Mouse (Mus musculus) embryonic facial prominence, embryonic 15.5 days (tissue): ENCODE measurements around the gene Birc7. TPM values are rescaled to one million over a fixed set of nuclear protein-coding genes. Genes with fewer than 3 reads are reported as not detected.

Experiments used
- ATAC-seq: fragments of 200-750 bp; cut with Nextera tagmentation; 2 replicates; pipeline ENCODE4 v1.8.0; 2017; ENCODE audit warnings: low read depth, moderate TSS enrichment; ENCODE audit not compliant: insufficient number of reproducible peaks, low FRiP score, low TSS enrichment
- H3K27ac ChIP-seq: fragments of 300-500 bp; sonication (generic); replicated peaks from 2 replicates; pipeline ENCODE4 v1.5.1; 2015; ENCODE audit warnings: mild to moderate bottlenecking, inconsistent platforms
- H3K27me3 ChIP-seq: fragments of 300-500 bp; sonication (generic); 2 replicates; pipeline ENCODE4 v1.6.1; 2015; ENCODE audit warnings: inconsistent platforms
- H3K36me3 ChIP-seq: fragments of 300-500 bp; sonication (generic); 2 replicates; pipeline ENCODE4 v1.6.1; 2015; ENCODE audit warnings: mild to moderate bottlenecking, inconsistent platforms
- H3K4me1 ChIP-seq: fragments of 300-500 bp; sonication (generic); 2 replicates; pipeline ENCODE4 v1.6.1; 2015; ENCODE audit warnings: inconsistent platforms
- H3K4me2 ChIP-seq: fragments of 300-500 bp; sonication (generic); replicated peaks from 2 replicates; pipeline ENCODE4 v1.6.1; 2015; ENCODE audit warnings: mild to moderate bottlenecking, inconsistent platforms
- H3K4me3 ChIP-seq: fragments of 300-500 bp; sonication (generic); replicated peaks from 2 replicates; pipeline ENCODE4 v1.5.1; 2015; ENCODE audit warnings: mild to moderate bottlenecking, inconsistent platforms
- H3K9ac ChIP-seq: fragments of 300-500 bp; sonication (generic); 2 replicates; pipeline ENCODE4 v1.6.1; 2015; ENCODE audit warnings: inconsistent platforms
- H3K9me3 ChIP-seq: fragments of 300-500 bp; sonication (generic); replicated peaks from 2 replicates; pipeline ENCODE4 v1.6.1; 2016; ENCODE audit warnings: inconsistent platforms
- WGBS: fragments of 180-500 bp; shearing (Covaris S2); methylation state at CpG from one replicate; pipeline ENCODE4 v1.1.7; 2015; 5-methylcytosine and 5-hydroxymethylcytosine counted together
- polyA plus RNA-seq: library from polyadenylated mRNA; unstranded; fragments of >200 nt; fragmentation: Nextera tagmentation; extraction: Ambion mirVana; gene quantifications from 2 replicates; pipeline ENCODE4 v1.2.1, GENCODE M21; 2015

Gene Birc7
- polyA plus RNA-seq: not detected in 2 replicates

GRCm38 (mm10) chr2:180928723-180929122 is at the start of gene Birc7:
Birc7 (plus strand) TSS chr2:180929023.
- WGBS: 59% methylated on average over 4 of the region's 4 CpGs
- Histone ChIP-seq H3K9me3 (no peaks in the 10 kb centered on the region), H3K4me1 (no peaks in the 10 kb centered on the region), H3K27me3 (no peaks in the 10 kb centered on the region), H3K4me2 (no peak within 1 kb of the TSS), H3K27ac (no peak within 1 kb of the TSS), H3K36me3 (no peaks in the 10 kb centered on the region), H3K9ac (no peak within 1 kb of the TSS), H3K4me3 (no peak within 1 kb of the TSS)
- no peak for ATAC-seq

DNA sequence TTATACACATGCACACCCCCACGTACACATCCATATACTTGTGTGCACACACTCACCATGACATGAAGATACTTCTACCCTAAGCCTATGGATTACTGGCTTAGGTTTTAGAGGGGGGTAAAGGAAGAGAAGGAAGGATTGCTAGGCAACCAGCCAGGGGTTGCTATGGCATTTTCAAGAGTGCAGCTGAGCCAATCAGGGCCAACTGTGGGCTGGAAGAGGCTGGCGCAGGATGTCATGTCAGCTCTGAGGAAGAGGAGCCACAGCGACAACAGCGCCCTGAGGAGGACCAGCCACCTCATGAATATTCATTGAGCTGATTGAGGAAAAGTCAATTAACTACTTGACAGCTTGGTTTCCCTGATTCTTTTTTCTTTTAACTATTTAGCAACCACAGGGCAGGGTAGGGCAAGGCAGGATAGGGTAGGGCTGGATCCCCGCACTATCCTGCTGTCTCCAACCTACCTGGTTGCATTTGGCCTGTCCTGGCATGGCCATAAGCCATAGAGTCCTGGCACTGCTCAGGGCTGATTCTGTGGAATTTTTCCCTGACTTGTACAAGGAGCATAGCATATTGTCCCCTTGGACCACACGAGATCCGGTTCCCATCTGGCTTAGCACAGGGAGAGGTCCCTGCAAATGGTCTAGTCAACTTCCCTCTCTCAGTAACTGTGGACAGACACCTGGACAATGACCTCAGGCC is 49.3 kb upstream of the Birc7 start:
- Histone ChIP-seq H3K4me1 (no peaks in the 10 kb centered on the region), H3K4me2 (no peak overlapping the region), H3K9me3 (no peaks in the 10 kb centered on the region), H3K4me3 (no peak overlapping the region), H3K27ac (no peak overlapping the region), H3K9ac (no peak overlapping the region), H3K36me3 (no peaks in the 10 kb centered on the region), H3K27me3 (no peaks in the 10 kb centered on the region)
- no peak for ATAC-seq
- WGBS: 54% methylated on average over 7 of the region's 7 CpGs

DNA sequence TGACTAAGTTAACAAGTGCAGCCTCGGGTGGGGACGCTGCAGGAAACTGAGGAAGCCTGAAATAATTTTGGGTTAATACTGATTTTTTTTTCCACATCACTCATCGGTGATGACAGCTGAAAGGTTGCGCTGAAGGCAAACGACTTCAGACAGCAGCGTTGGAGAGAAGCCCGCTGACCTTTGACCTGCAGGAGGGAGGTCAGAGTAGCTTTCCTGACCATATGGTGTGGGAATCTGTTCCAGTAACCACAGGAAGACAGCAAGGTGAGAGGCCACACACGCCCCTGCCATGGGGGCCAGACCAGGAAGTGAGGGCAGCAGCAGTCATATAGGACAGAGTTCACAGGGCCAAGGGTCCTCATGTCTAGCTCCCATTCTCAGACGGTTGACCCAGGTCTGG is 47.5 kb upstream of the Birc7 start:
- H3K9ac ChIP-seq: no peak overlapping the region
- no peaks in the 10 kb centered on the region for H3K4me1 ChIP-seq
- no peak overlapping the region for H3K27ac ChIP-seq
- no peak overlapping the region for H3K4me2 ChIP-seq
- no peaks in the 10 kb centered on the region for H3K36me3 ChIP-seq
- no peaks in the 10 kb centered on the region for H3K9me3 ChIP-seq
- peaks cover 6% of the 10 kb centered on the region; the same call in 1 of the 2 replicates for H3K27me3 ChIP-seq
- WGBS: 48% methylated on average over 9 of the region's 9 CpGs
- no peak overlapping the region for H3K4me3 ChIP-seq
- ATAC-seq: no peak

- Histone ChIP-seq H3K36me3 (no peaks in the 10 kb centered on the region), H3K27ac (no peak overlapping the region), H3K4me1 (no peaks in the 10 kb centered on the region), H3K27me3 (peaks cover 41% of the 10 kb centered on the region), H3K4me3 (no peak overlapping the region), H3K4me2 (no peak overlapping the region), H3K9ac (no peak overlapping the region), H3K9me3 (no peaks in the 10 kb centered on the region)
- ATAC-seq: no peak
- WGBS: 64% methylated on average over 5 of the region's 5 CpGs
These were observed 43.6 kb upstream of the Birc7 start for GRCm38 (mm10) chr2:180885270-180885669.

DNA sequence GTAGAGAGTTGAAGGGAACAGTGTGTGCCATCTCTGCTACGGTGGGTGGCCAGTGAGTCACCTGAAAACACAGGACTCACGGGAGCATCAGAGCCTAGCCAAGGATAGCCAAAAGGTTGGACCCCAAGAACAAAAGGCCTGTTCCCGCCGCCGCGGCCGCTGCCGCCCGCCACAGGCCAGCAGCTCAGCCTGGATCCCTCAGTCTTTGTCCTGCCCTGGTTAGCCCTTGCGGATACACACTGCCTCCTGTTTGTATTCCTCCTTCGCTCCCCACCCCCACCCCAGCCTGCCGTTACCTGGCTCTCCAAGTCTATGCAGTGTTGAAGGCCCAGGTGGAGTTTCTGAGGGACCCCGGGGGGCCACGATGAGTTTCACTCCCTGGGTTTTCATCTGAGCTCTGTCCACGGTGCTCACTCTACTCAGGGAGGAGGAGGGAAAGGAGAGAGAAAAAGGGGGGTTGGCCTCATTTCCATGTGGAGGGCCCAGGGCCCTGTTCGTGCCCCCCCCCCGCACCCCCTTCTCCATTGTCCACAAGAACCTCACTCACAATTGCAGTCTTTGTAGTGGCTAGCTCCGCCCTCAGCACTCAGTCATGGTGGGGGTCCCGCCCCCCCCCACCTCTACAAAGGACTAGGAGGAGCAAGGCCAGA is 39.4 kb upstream of the Birc7 start:
- Histone ChIP-seq H3K4me2 (no peak overlapping the region), H3K27me3 (peaks cover 82% of the 10 kb centered on the region), H3K9ac (no peak overlapping the region), H3K36me3 (no peaks in the 10 kb centered on the region), H3K27ac (no peak overlapping the region), H3K4me1 (peaks cover 21% of the 10 kb centered on the region), H3K9me3 (no peaks in the 10 kb centered on the region), H3K4me3 (no peak overlapping the region)
- 6% methylated on average over 19 of the region's 19 CpGs for WGBS
- ATAC-seq: no peak

DNA sequence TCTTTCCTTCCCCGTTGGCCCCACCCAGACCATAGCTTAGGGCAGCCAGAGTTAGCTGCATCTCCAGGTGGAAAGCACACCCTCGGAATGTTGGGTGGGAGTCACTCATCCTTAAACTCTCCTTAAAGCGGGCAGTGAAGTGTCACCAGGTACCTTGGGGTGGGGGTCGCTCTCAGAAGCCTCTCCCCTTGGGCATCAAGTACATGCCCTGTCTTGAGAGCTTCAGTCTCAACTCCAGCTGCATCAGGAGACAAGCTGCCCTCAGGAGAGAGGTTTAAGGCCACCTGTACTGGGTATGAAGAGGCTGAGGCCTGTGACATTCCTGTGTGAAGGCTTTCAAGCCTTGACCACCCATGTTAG is 38.9 kb upstream of the Birc7 start:
- WGBS: 16% methylated on average over 4 of the region's 4 CpGs
- Histone ChIP-seq H3K9me3 (no peaks in the 10 kb centered on the region), H3K4me2 (no peak overlapping the region), H3K36me3 (no peaks in the 10 kb centered on the region), H3K27me3 (peaks cover 87% of the 10 kb centered on the region), H3K4me3 (no peak overlapping the region), H3K9ac (no peak overlapping the region), H3K27ac (no peak overlapping the region), H3K4me1 (peaks cover 26% of the 10 kb centered on the region)
- ATAC-seq: no peak

DNA sequence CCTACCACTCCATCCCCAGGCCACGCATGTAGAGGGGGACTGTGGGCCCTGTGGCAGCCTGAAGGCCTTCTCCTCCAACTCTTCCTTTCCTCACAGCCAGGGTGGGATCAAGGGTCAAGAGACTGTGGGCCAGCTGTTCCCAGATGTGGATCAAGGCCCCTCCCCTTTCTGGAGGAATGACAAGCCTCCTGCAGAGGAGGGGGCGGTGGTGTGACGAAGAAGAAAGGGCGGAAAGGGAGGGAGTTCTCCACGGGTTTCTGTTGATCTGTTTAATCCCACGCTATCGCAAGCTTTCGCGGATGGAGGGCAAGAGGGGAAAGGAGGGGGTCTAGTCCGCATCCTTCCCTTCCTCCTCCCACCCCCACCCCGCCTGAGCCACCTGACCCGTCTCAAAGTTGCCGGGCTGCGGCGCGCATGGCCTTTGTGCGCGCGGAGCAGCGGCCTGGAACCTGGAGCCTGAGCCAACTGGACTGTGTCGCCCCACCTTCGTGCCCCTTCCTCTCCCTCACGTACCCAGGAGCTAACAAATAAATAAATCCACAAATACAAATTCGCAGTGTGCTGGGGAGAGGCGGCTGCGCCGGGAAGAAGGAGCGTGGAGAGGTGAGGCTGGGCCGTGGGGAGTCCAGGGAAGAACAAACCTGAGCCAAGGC is 38.3 kb upstream of the Birc7 start:
- 4% methylated on average over 29 of the region's 29 CpGs for WGBS
- Histone ChIP-seq H3K36me3 (no peaks in the 10 kb centered on the region), H3K4me2 (no peak overlapping the region), H3K27ac (no peak overlapping the region), H3K4me1 (peaks cover 26% of the 10 kb centered on the region), H3K9ac (no peak overlapping the region), H3K4me3 (no peak overlapping the region), H3K9me3 (no peaks in the 10 kb centered on the region), H3K27me3 (peaks cover 91% of the 10 kb centered on the region)
- no peak for ATAC-seq

GRCm38 (mm10) chr2:180891075-180891834 is 37.6 kb upstream of the Birc7 start:
- H3K4me1 ChIP-seq: peaks cover 26% of the 10 kb centered on the region
- H3K4me3 ChIP-seq: no peak overlapping the region
- no peak for ATAC-seq
- no peak overlapping the region for H3K27ac ChIP-seq
- no peaks in the 10 kb centered on the region for H3K36me3 ChIP-seq
- WGBS: under 1% methylated on average over 37 of the region's 37 CpGs
- no peak overlapping the region for H3K9ac ChIP-seq
- H3K27me3 ChIP-seq: peaks cover 95% of the 10 kb centered on the region
- H3K9me3 ChIP-seq: no peaks in the 10 kb centered on the region
- 0 out of 2 replicates have a peak overlapping the region, but pooled peaks have one; percentile 8 for H3K4me2 ChIP-seq

GRCm38 (mm10) chr2:180891835-180892323 is 36.9 kb upstream of the Birc7 start:
- ATAC-seq: no peak
- Histone ChIP-seq H3K4me1 (peaks cover 26% of the 10 kb centered on the region), H3K4me2 (no peak overlapping the region), H3K36me3 (no peaks in the 10 kb centered on the region), H3K4me3 (no peak overlapping the region), H3K27ac (no peak overlapping the region), H3K9me3 (no peaks in the 10 kb centered on the region), H3K9ac (no peak overlapping the region), H3K27me3 (peaks cover 99% of the 10 kb centered on the region)
- 8% methylated on average over 9 of the region's 9 CpGs for WGBS

GRCm38 (mm10) chr2:180892841-180893521 is 35.8 kb upstream of the Birc7 start:
- Histone ChIP-seq H3K9ac (no peak overlapping the region), H3K27me3 (peaks cover 93% of the 10 kb centered on the region), H3K4me1 (peaks cover 26% of the 10 kb centered on the region), H3K4me2 (peak overlapping the region; percentile 85), H3K9me3 (no peaks in the 10 kb centered on the region), H3K36me3 (no peaks in the 10 kb centered on the region), H3K4me3 (peak overlapping the region; percentile 44), H3K27ac (no peak overlapping the region)
- ATAC-seq: no peak
- WGBS: under 1% methylated on average over 97 of the region's 97 CpGs
